Comparison of ENCODE assay signal across 22 mouse cellular contexts in the genomic region with DNA sequence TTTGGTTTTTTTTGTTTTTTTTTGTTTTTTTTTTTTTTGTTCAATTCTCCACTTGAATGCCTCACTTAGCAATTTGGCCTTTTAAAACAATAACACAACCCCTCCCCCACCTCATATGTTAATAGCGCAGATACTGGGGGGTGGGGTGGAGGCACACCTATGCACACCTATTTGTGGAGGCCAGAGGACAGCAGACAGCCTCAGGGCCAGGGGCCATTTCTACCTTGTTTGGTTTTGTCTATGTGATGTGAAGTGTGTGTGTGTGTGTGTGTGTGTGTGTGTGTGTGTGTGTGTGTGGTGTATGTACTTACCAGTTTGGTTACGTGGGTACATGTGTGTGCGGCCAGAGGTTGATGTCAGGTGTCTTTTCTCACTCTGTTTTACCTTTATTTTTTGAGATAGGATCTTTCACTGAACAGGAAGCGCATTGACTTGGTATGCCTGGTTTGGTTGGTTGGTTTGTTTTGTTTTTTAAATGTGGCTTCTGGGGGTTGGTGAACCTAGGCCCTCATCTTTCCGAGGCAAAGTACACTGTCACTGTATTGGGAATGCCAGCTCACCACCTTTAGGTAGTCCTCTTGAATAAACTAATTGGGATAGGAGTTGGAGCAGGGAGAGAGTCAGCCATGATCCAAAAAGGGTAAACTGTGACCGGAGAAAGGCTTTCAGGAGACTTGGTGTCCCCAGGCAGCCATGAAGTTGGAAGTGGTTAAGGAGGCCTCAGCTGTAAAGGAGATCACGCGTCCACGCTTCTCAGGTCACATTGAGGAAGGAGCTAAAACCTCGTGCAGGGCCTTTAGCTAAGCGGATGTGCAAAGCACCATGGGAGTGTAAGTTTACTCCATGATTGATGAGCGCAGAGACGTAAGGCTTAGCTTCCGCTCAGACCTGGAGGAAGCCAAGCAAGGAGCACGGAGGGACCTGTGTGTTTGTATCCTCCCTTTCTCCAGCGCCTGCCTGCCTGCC. TPM values are rescaled to one million over a fixed set of nuclear protein-coding genes. Genes with fewer than 3 reads are reported as not detected.
A peak's percentile ranks its signal among the peaks of the same experiment; 100 is the strongest.
DNase-seq lines count a peak whose midpoint lies in the region; ATAC-seq and TF ChIP-seq lines count a peak whose summit lies in the region.
"Had no signal": no experiment of that assay in that cellular context is flagged by ENCODE, and none has a peak within 500 bp of the region (broad histone marks: within the 10 kb centered on the region; RNA-seq: fewer than 3 reads in every experiment).

No protein-coding gene starts in this region.

- peaks cover 41% of the 10 kb centered on the region for H3K4me1 ChIP-seq in thymus, adult 2 months (replicated peaks; ENCODE audit: control insufficient read depth, insufficient read depth, low read length)
- H3K4me1 ChIP-seq in forebrain, embryonic 16.5 days (replicated peaks; ENCODE audit: control insufficient read depth, insufficient read depth, low read length) = peaks cover 4% of the 10 kb centered on the region

- TF ChIP-seq CTCF in thymus, adult 2 months (IDR thresholded peaks at IDR 0.05; ENCODE audit: borderline replicate concordance, control insufficient read depth, extremely low read depth, insufficient read depth, low read length, poor library complexity) = no peak

- H3K9ac ChIP-seq in forebrain, embryonic 16.5 days (replicated peaks; ENCODE audit: low read depth, low read length) = no peak overlapping the region
- H3K9ac ChIP-seq: embryonic facial prominence, embryonic 13.5 days; forebrain, embryonic 13.5 days; limb, embryonic 15.5 days; neural tube, embryonic 12.5 days had no signal

- H3K27ac ChIP-seq in thymus, adult 2 months (ENCODE audit: control insufficient read depth, insufficient read depth, low read length) = peak overlapping the region; percentile 66
- H3K27ac ChIP-seq in forebrain, embryonic 16.5 days (ENCODE audit: low read length) = no peak overlapping the region
- H3K27ac ChIP-seq: embryonic facial prominence, embryonic 13.5 days; forebrain, embryonic 13.5 days; hindbrain, postnatal 0 days; left cerebral cortex, adult 2 months; limb, embryonic 15.5 days; neural tube, embryonic 12.5 days had no signal

- 0 out of 2 replicates have a peak, but pooled peaks have one; percentile 20 for ATAC-seq in neutrophil, adult 5-6 weeks (ENCODE audit: extremely low read depth, insufficient number of reproducible peaks, low FRiP score, poor library complexity, severe bottlenecking)
- ATAC-seq in forebrain, embryonic 16.5 days = no peak
- no peak for ATAC-seq in megakaryocyte progenitor cell, adult 5-6 weeks (replicated peaks; ENCODE audit: poor library complexity)
- ATAC-seq: forebrain, embryonic 13.5 days; hindbrain, postnatal 0 days; lung, postnatal 0 days had no signal

- no peak for TF ChIP-seq POLR2A in thymus, adult 2 months (IDR thresholded peaks at IDR 0.05; ENCODE audit: control insufficient read depth, extremely low read depth, insufficient read depth, low read length, poor library complexity)

- WGBS in thymus, adult 2 months = 61% methylated on average over 16 of the region's 16 CpGs
- 92% methylated on average over 16 of the region's 16 CpGs for WGBS in forebrain, embryonic 16.5 days

- no peaks in the 10 kb centered on the region for H3K36me3 ChIP-seq in thymus, adult 2 months (ENCODE audit: control insufficient read depth, insufficient read depth, low read length)
- H3K36me3 ChIP-seq in forebrain, embryonic 16.5 days (ENCODE audit: control insufficient read depth, insufficient read depth) = no peaks in the 10 kb centered on the region
- H3K36me3 ChIP-seq: embryonic facial prominence, embryonic 13.5 days; limb, embryonic 15.5 days; neural tube, embryonic 12.5 days had no signal

- H3K4me2 ChIP-seq in forebrain, embryonic 16.5 days (ENCODE audit: low read length) = no peak overlapping the region
- H3K4me2 ChIP-seq: embryonic facial prominence, embryonic 13.5 days; forebrain, embryonic 13.5 days; limb, embryonic 15.5 days had no signal

- H3K9me3 ChIP-seq in forebrain, embryonic 16.5 days (ENCODE audit: control insufficient read depth, low read length) = no peaks in the 10 kb centered on the region
- H3K9me3 ChIP-seq: embryonic facial prominence, embryonic 13.5 days; forebrain, embryonic 13.5 days; limb, embryonic 15.5 days; neural tube, embryonic 12.5 days had no signal

- H3K27me3 ChIP-seq in thymus, adult 2 months (ENCODE audit: control insufficient read depth, insufficient read depth, low read length) = no peaks in the 10 kb centered on the region
- no peaks in the 10 kb centered on the region for H3K27me3 ChIP-seq in forebrain, embryonic 16.5 days (replicated peaks; ENCODE audit: control insufficient read depth, insufficient read depth, low read length)
- H3K27me3 ChIP-seq: embryonic facial prominence, embryonic 13.5 days; forebrain, embryonic 13.5 days; limb, embryonic 15.5 days; neural tube, embryonic 12.5 days had no signal

- no peak overlapping the region for H3K4me3 ChIP-seq in thymus, adult 2 months (ENCODE audit: control insufficient read depth, insufficient read depth, low read length)
- H3K4me3 ChIP-seq in forebrain, embryonic 16.5 days (replicated peaks; ENCODE audit: low read length) = no peak overlapping the region
- H3K4me3 ChIP-seq: embryonic facial prominence, embryonic 13.5 days; forebrain, embryonic 13.5 days; left cerebral cortex, adult 2 months; limb, embryonic 15.5 days; neural tube, embryonic 12.5 days had no signal

- peak; percentile 20 for DNase-seq in embryo, embryonic 10 days (ENCODE audit: low spot score)
- DNase-seq in embryo, embryonic 9.5 days (ENCODE audit: extremely low spot score) = no peak
- DNase-seq in thymus, adult 2 months = no peak
- no peak for DNase-seq in thymus, postnatal 10 days (ENCODE audit: low spot score in 2 of 2)
- no peak for DNase-seq in gastrocnemius, postnatal 4 days (ENCODE audit: low spot score in 2 of 2)
- DNase-seq: adrenal gland, adult 8-10 months; cerebellum, postnatal 10 days; gastrocnemius, postnatal 25 days; midbrain, embryonic 14.5 days; right cerebral cortex, adult 18-20 months had no signal

RNA-seq across cellular contexts. Expression of a gene that starts 9.0 kb away (rescaled TPM):
- 4.2 and 4.6 TPM in 2 replicates for polyA plus RNA-seq in thymus, adult 2 months (2012; rRNA removed)
- total RNA-seq in neutrophil, adult 5-6 weeks (2017) = 20.1 and 21.9 TPM in 2 replicates
- total RNA-seq in gastrocnemius, postnatal 4 days (2021) = 1 to 10 TPM; 9.1 TPM
- 3.2 TPM in 2 replicates for polyA plus RNA-seq in forebrain, embryonic 16.5 days (2015; fragmentation: Nextera tagmentation; extraction: Ambion mirVana)
- total RNA-seq in megakaryocyte progenitor cell, adult 5-6 weeks (2015) = 8.5 and 10.8 TPM in 2 replicates
- 9.9 and 11.8 TPM in 2 replicates for total RNA-seq in megakaryocyte progenitor cell, adult 5-6 weeks (2017)

RNA-seq across cellular contexts. Expression of a gene that starts 9.2 kb away (rescaled TPM):
- 0.57 and 0.74 TPM in 2 replicates for polyA plus RNA-seq in thymus, adult 2 months (2012; rRNA removed)
- 0.93 and 2.2 TPM in 2 replicates for total RNA-seq in neutrophil, adult 5-6 weeks (2017)
- total RNA-seq in gastrocnemius, postnatal 4 days (2021) = not detected
- 0.18 TPM in 1 of 2 replicates, not detected in the other for polyA plus RNA-seq in forebrain, embryonic 16.5 days (2015; fragmentation: Nextera tagmentation; extraction: Ambion mirVana)
- total RNA-seq in megakaryocyte progenitor cell, adult 5-6 weeks (2015) = not detected in 2 replicates
- total RNA-seq in megakaryocyte progenitor cell, adult 5-6 weeks (2017) = not detected in 2 replicates
- total RNA-seq: adrenal gland, adult 8-10 months; gastrocnemius, postnatal 25 days; hindbrain, postnatal 0 days; layer of hippocampus, adult 18-20 months; left cerebral cortex, adult 2 months had no signal
- polyA plus RNA-seq: embryonic facial prominence, embryonic 13.5 days; forebrain, embryonic 13.5 days; heart, postnatal 0 days; hindbrain, postnatal 0 days; limb, embryonic 15.5 days; lung, postnatal 0 days had no signal

RNA-seq across cellular contexts. Expression of a gene that starts 10.1 kb away (rescaled TPM):
- 11.0 and 11.4 TPM in 2 replicates for polyA plus RNA-seq in thymus, adult 2 months (2012; rRNA removed)
- total RNA-seq in neutrophil, adult 5-6 weeks (2017) = 9.0 and 12.8 TPM in 2 replicates
- total RNA-seq in gastrocnemius, postnatal 4 days (2021) = 10 to 100 TPM in 1 of 2 experiments, 1 to 10 TPM in 1; 8.1 to 10.4 TPM
- 14.1 and 18.6 TPM in 2 replicates for polyA plus RNA-seq in forebrain, embryonic 16.5 days (2015; fragmentation: Nextera tagmentation; extraction: Ambion mirVana)
- 32.8 and 41.8 TPM in 2 replicates for total RNA-seq in megakaryocyte progenitor cell, adult 5-6 weeks (2015)
- 10.6 and 12.0 TPM in 2 replicates for total RNA-seq in megakaryocyte progenitor cell, adult 5-6 weeks (2017)
